Mouse (Mus musculus) liver, postnatal 0 days (tissue): ENCODE data around the gene Prr5l.
A peak's percentile ranks its signal among the peaks of the same experiment; 100 is the strongest.

Experiments used
- CTCF ChIP-seq: sonication (generic); IDR thresholded peaks from 2 replicates; pipeline ENCODE4 v1.5.1; 2016; ENCODE audit warnings: antibody characterized with exemption, low read depth
- EP300 ChIP-seq: IDR thresholded peaks from 2 replicates; pipeline ENCODE4 v1.6.1; 2016; ENCODE audit warnings: antibody characterized with exemption, low read depth, mild to moderate bottlenecking

DNA sequence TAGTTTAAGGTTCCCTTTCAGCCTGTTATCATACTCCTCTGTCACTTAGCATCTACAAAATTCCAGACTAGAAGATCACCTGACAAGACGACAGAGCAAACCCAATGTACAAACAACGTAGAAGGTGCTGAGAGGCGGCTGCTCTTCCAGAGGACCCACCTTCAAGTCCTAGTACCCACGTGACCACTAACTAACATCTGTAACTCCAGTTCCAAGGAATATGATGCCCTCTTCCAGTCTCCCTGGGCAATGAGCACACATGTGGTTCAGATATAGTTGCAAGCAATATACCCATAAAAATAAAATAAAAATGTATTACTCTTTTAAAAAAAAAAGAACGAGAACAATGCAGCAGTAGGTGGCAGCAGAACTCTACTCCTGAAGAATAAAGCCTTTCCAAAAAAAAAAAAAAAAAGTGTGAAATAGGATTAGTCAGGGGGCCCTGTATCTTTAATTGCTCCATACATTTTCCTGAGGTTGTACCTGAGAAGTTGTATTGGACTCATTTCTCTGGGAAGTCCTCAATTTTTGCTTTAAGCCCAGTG is 176.8 kb downstream of the Prr5l start:
- TF ChIP-seq CTCF (peak; percentile 50), EP300 (no peak)
